Mouse (Mus musculus) forebrain, embryonic 10.5 days (tissue): ENCODE results near the gene Tgfa. TPM values are rescaled to one million over a fixed set of nuclear protein-coding genes. Genes with fewer than 3 reads are reported as not detected.

Experiments
- DNase-seq: peaks from one replicate; pipeline ENCODE4 v3.0.0-alpha.2; 2017; ENCODE audit warnings: low spot score; ENCODE audit errors: extremely low spot score
- H3K27ac ChIP-seq: fragments of 300-500 bp; sonication (generic); 2 replicates; pipeline ENCODE4 v1.5.1; 2016; ENCODE audit warnings: mild to moderate bottlenecking
- H3K27me3 ChIP-seq: fragments of 300-500 bp; sonication (generic); 2 replicates; pipeline ENCODE4 v1.6.1; 2016; ENCODE audit warnings: mild to moderate bottlenecking; ENCODE audit not compliant: poor library complexity, severe bottlenecking
- H3K36me3 ChIP-seq: fragments of 300-500 bp; sonication (generic); replicated peaks from 2 replicates; pipeline ENCODE4 v1.6.1; 2016; ENCODE audit warnings: mild to moderate bottlenecking, moderate library complexity
- H3K4me1 ChIP-seq: fragments of 300-500 bp; sonication (generic); 2 replicates; pipeline ENCODE4 v1.6.1; 2016
- H3K4me3 ChIP-seq: fragments of 300-500 bp; sonication (generic); 2 replicates; pipeline ENCODE4 v1.5.1; 2016; ENCODE audit warnings: mild to moderate bottlenecking, moderate library complexity
- H3K9me3 ChIP-seq: fragments of 300-500 bp; sonication (generic); 2 replicates; pipeline ENCODE4 v1.6.1; 2016; ENCODE audit warnings: mild to moderate bottlenecking, moderate library complexity
- WGBS: fragments of 180-500 bp; shearing (Covaris S2); methylation state at CpG from one replicate; pipeline ENCODE4 v1.1.7; 2016; 5-methylcytosine and 5-hydroxymethylcytosine counted together
- polyA plus RNA-seq: library from polyadenylated mRNA; unstranded; fragments of >200 nt; fragmentation: Nextera tagmentation; extraction: Ambion mirVana; gene quantifications from 2 replicates; pipeline ENCODE4 v1.2.1, GENCODE M21; 2016

Gene Tgfa
- polyA plus RNA-seq, 1 experiment from 2014 or later = 1.2 TPM

DNA sequence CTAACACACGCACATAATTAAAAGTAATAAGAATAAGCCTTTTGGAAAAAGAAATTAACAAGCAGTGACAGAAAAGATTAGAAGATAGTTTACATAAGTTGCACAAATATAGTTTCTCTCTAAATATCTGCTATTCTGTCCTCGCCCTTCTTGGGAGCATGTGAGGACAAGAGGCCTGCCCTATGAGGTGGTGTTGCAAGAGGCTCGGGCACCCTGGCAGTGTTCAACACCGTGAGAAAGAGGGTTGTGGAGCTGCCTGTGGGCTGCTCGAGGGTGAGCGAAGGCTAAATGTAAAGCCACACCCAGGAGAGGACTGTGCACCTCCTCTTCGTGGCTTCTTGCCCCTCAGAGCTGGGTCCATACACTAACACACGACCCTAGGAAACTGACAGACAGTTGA lies 100.4 kb downstream of the Tgfa start:
- WGBS = 80% methylated on average over 8 of the region's 8 CpGs
- no peaks in the 10 kb centered on the region for H3K27me3 ChIP-seq
- no peak for DNase-seq
- H3K27ac ChIP-seq = no peak overlapping the region
- H3K4me1 ChIP-seq = peaks cover 13% of the 10 kb centered on the region
- H3K36me3 ChIP-seq = no peaks in the 10 kb centered on the region
- H3K9me3 ChIP-seq = no peaks in the 10 kb centered on the region
- no peak overlapping the region for H3K4me3 ChIP-seq

DNA sequence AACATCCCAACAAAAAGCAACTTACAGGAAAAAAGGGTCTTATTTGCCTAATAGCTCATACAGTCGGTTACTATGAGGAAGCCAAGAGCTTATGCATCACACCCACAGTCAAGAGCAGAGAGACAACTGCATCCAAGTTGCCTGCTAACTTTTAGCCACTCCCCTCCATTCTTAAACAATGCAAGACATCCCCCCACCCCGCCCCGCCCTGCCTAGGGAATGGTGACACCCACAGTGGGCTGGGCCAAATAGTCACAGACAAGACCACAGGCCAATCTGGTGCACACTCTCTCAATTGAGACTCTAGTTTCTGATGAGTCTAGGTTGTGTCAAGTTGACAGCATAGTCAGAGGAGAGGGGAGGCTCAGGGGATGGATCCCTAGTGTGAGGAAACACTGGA lies 101.1 kb downstream of the Tgfa start:
- H3K27ac ChIP-seq = no peak overlapping the region
- WGBS = 91% methylated on average over 3 of the region's 3 CpGs
- H3K36me3 ChIP-seq = no peaks in the 10 kb centered on the region
- DNase-seq = no peak
- no peaks in the 10 kb centered on the region for H3K27me3 ChIP-seq
- H3K4me1 ChIP-seq = peaks cover 13% of the 10 kb centered on the region
- H3K9me3 ChIP-seq = no peaks in the 10 kb centered on the region
- no peak overlapping the region for H3K4me3 ChIP-seq

DNA sequence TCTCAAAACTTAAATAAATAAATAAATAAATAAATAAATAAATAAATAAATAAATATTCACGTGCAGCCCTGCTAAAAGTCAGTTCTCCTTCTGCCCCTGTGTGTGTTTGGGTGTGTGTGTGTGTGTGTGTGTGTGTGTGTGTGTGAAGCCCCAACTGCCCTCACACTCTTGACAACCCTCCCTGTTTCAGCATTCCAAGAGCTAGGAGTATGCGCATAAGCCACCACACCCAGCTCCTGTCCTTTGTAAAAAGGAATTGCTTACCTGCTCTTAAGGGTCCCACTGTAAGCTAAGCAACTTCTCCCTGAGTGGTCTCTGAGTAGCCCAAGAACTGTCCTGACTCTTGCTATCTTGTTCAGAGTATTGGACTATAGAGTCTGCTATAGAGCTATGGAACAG lies 101.9 kb downstream of the Tgfa start:
- Histone ChIP-seq H3K27ac (no peak overlapping the region), H3K27me3 (no peaks in the 10 kb centered on the region), H3K4me3 (no peak overlapping the region), H3K36me3 (no peaks in the 10 kb centered on the region), H3K4me1 (peaks cover 13% of the 10 kb centered on the region), H3K9me3 (no peaks in the 10 kb centered on the region)
- 81% methylated on average over 2 of the region's 2 CpGs for WGBS
- no peak for DNase-seq

DNA sequence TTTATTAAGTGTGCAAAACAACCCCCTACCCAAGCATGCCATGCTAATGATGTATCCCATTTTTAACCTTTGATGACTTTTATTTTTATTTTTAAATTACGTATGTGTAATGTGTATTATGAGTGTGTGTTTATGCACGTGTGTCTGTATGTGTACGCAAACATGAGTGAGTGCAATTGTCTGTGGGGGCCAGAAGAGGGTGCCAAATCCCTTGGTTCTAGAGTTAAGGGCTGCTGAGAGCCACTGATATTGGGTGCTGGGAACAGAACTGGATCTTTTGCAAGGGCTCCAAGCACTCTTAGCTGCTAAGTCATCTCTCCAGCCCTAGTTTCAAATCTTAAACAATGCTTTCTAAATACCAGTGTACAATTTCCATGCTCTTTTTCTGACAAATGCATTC lies 103.9 kb downstream of the Tgfa start:
- no peak for DNase-seq
- H3K9me3 ChIP-seq = no peaks in the 10 kb centered on the region
- no peaks in the 10 kb centered on the region for H3K36me3 ChIP-seq
- H3K4me1 ChIP-seq = peaks cover 11% of the 10 kb centered on the region
- WGBS = 92% methylated on average over 3 of the region's 3 CpGs
- no peak overlapping the region for H3K27ac ChIP-seq
- H3K4me3 ChIP-seq = no peak overlapping the region
- no peaks in the 10 kb centered on the region for H3K27me3 ChIP-seq

GRCm38 (mm10) chr6:86299381-86299780 lies 104.4 kb downstream of the Tgfa start:
- H3K27ac ChIP-seq = no peak overlapping the region
- no peak for DNase-seq
- H3K27me3 ChIP-seq = no peaks in the 10 kb centered on the region
- WGBS = 87% methylated on average over 2 of the region's 2 CpGs
- no peak overlapping the region for H3K4me3 ChIP-seq
- H3K4me1 ChIP-seq = peaks cover 8% of the 10 kb centered on the region; the same call in 1 of the 2 replicates
- no peaks in the 10 kb centered on the region for H3K9me3 ChIP-seq
- no peaks in the 10 kb centered on the region for H3K36me3 ChIP-seq

- Histone ChIP-seq H3K36me3 (no peaks in the 10 kb centered on the region), H3K9me3 (no peaks in the 10 kb centered on the region), H3K27ac (no peak overlapping the region), H3K4me3 (no peak overlapping the region), H3K4me1 (peaks cover 8% of the 10 kb centered on the region; the same call in 1 of the 2 replicates), H3K27me3 (no peaks in the 10 kb centered on the region)
- no peak for DNase-seq
- 83% methylated on average over 4 of the region's 4 CpGs for WGBS
Observed at GRCm38 (mm10) chr6:86305680-86306079, 110.7 kb downstream of the Tgfa start.

DNA sequence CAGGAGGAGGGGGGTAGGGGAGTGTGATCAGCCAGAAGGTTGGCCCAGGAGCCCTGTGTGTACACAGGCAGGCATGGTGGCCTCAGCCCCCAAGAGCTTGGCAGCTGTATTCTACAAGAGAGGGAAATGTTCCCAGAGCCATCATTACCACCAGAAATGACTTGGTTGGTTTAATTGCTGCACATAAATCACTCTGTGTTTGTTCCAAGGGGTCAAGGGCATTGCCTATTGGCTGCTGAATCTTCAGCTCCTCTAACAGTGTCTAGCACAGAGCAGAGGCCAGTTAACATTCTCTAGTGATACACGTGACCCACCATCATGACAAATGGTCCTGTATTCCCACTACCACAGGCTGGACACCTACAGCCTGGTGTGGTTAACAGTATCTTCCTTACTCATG lies 119.0 kb downstream of the Tgfa start:
- H3K4me1 ChIP-seq = no peaks in the 10 kb centered on the region
- no peak overlapping the region for H3K4me3 ChIP-seq
- no peaks in the 10 kb centered on the region for H3K36me3 ChIP-seq
- H3K27ac ChIP-seq = no peak overlapping the region
- H3K9me3 ChIP-seq = no peaks in the 10 kb centered on the region
- no peaks in the 10 kb centered on the region for H3K27me3 ChIP-seq
- WGBS = 97% methylated on average over 1 of the region's 1 CpGs
- no peak for DNase-seq

- DNase-seq = no peak
Observed at GRCm38 (mm10) chr6:86317066-86317465, 122.0 kb downstream of the Tgfa start.

DNA sequence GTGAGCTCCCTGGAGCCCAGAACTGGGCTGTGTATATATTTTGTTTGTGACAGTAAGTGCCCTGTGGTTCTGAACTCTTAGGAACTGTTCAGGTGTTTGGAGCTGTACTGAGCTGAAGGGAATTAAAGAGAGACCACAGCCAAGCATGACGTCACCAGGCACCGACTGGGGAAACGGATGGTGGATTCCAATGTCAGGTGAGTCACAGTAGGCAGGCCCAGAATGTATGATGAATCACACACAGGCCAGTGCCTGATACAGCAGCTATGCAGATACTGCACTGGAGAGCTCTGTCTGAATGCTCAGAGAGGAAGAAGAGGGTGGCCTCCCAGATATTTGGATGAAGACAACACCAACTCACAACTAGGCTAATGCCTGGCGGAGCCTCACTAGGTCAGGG lies 123.8 kb downstream of the Tgfa start:
- Histone ChIP-seq H3K4me1 (no peaks in the 10 kb centered on the region), H3K27me3 (no peaks in the 10 kb centered on the region), H3K9me3 (no peaks in the 10 kb centered on the region), H3K4me3 (no peak overlapping the region), H3K27ac (no peak overlapping the region), H3K36me3 (no peaks in the 10 kb centered on the region)
- DNase-seq = no peak
- 86% methylated on average over 4 of the region's 4 CpGs for WGBS

More at GRCm38 (mm10) chr6:86317066-86317465, 122.0 kb downstream of the Tgfa start:
- 64% methylated on average over 1 of the region's 1 CpGs for WGBS
- Histone ChIP-seq H3K27me3 (no peaks in the 10 kb centered on the region), H3K36me3 (no peaks in the 10 kb centered on the region), H3K4me1 (no peaks in the 10 kb centered on the region), H3K9me3 (no peaks in the 10 kb centered on the region), H3K4me3 (no peak overlapping the region), H3K27ac (no peak overlapping the region)

- DNase-seq = no peak
- H3K4me3 ChIP-seq = no peak overlapping the region
- H3K27ac ChIP-seq = no peak overlapping the region
- no peaks in the 10 kb centered on the region for H3K9me3 ChIP-seq
- H3K27me3 ChIP-seq = no peaks in the 10 kb centered on the region
- no peaks in the 10 kb centered on the region for H3K4me1 ChIP-seq
- WGBS = 94% methylated on average over 5 of the region's 5 CpGs
- H3K36me3 ChIP-seq = no peaks in the 10 kb centered on the region
Observed at GRCm38 (mm10) chr6:86322031-86322563, 127.1 kb downstream of the Tgfa start.

DNA sequence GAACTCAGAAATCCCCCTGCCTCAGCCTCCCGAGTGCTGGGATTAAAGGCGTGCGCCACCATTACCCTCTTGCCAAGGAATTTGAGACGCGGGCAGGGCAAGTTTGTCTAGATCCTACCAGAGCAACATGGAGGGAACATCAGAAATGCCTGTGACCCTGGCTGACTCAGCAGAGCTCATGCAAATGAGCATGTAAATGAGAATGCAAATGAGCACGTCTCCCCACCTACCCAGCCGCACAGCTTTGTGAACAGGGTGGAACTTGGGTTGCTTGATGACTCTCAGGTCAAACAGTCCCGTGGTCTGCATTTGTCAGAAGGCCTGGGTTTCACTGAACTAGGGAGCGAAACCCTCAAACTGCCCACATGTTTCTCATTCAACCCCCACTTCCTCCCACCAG lies 128.0 kb downstream of the Tgfa start:
- no peaks in the 10 kb centered on the region for H3K9me3 ChIP-seq
- H3K4me1 ChIP-seq = no peaks in the 10 kb centered on the region
- no peaks in the 10 kb centered on the region for H3K36me3 ChIP-seq
- H3K27me3 ChIP-seq = no peaks in the 10 kb centered on the region
- no peak overlapping the region for H3K27ac ChIP-seq
- no peak for DNase-seq
- 92% methylated on average over 9 of the region's 9 CpGs for WGBS
- H3K4me3 ChIP-seq = no peak overlapping the region

DNA sequence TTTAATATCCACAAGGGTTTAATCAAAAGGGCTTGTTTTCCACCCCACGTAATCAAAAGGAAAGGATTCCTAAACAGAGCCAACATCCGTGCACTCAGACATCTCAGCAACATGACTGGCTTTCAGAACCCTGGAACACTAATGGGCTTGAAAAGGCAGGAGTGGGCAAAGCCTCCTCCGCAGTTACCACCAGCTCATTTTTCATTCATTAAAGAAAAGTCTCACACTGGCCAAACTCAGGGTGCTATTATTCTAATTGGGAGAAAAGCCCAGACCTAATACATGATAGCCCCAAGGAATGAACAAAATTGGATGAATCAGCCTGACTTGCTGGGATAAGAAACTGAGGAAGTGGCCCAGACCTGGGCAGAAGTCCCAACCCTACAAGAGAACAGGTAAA lies 129.4 kb downstream of the Tgfa start:
- Histone ChIP-seq H3K4me3 (no peak overlapping the region), H3K9me3 (no peaks in the 10 kb centered on the region), H3K36me3 (no peaks in the 10 kb centered on the region), H3K4me1 (peaks cover 5% of the 10 kb centered on the region; the same call in 1 of the 2 replicates), H3K27ac (no peak overlapping the region), H3K27me3 (no peaks in the 10 kb centered on the region)
- 86% methylated on average over 3 of the region's 3 CpGs for WGBS
- DNase-seq = no peak
